Mouse (Mus musculus) neural tube, embryonic 13.5 days (tissue): ENCODE measurements around the gene Ugt1a2. TPM values are rescaled to one million over a fixed set of nuclear protein-coding genes. Genes with fewer than 3 reads are reported as not detected.

ENCODE experiments used
- ATAC-seq: fragments of 200-750 bp; cut with Nextera tagmentation; 2 replicates; pipeline ENCODE4 v1.8.0; 2017; ENCODE audit warnings: low read depth, mild to moderate bottlenecking, moderate TSS enrichment, moderate library complexity
- H3K27ac ChIP-seq: fragments of 300-500 bp; sonication (generic); replicated peaks from 2 replicates; pipeline ENCODE4 v1.5.1; 2015; ENCODE audit warnings: moderate library complexity, mild to moderate bottlenecking, inconsistent platforms
- H3K27me3 ChIP-seq: fragments of 300-500 bp; sonication (generic); 2 replicates; pipeline ENCODE4 v1.6.1; 2015; ENCODE audit warnings: mild to moderate bottlenecking, inconsistent platforms
- H3K36me3 ChIP-seq: fragments of 300-500 bp; sonication (generic); 2 replicates; pipeline ENCODE4 v1.6.1; 2015; ENCODE audit warnings: mild to moderate bottlenecking, inconsistent platforms
- H3K4me1 ChIP-seq: fragments of 300-500 bp; sonication (generic); replicated peaks from 2 replicates; pipeline ENCODE4 v1.6.1; 2015; ENCODE audit warnings: inconsistent platforms
- H3K4me2 ChIP-seq: fragments of 300-500 bp; sonication (generic); 2 replicates; pipeline ENCODE4 v1.6.1; 2015; ENCODE audit warnings: inconsistent platforms, mild to moderate bottlenecking, moderate library complexity
- H3K4me3 ChIP-seq: fragments of 300-500 bp; sonication (generic); 2 replicates; pipeline ENCODE4 v1.5.1; 2015; ENCODE audit warnings: mild to moderate bottlenecking, inconsistent platforms
- H3K9ac ChIP-seq: fragments of 300-500 bp; sonication (generic); 2 replicates; pipeline ENCODE4 v1.6.1; 2015; ENCODE audit warnings: moderate library complexity, mild to moderate bottlenecking, inconsistent platforms
- H3K9me3 ChIP-seq: fragments of 300-500 bp; sonication (generic); 2 replicates; pipeline ENCODE4 v1.6.1; 2016; ENCODE audit warnings: inconsistent platforms
- WGBS: fragments of 180-500 bp; shearing (Covaris S2); methylation state at CpG from one replicate; pipeline ENCODE4 v1.1.7; 2015; 5-methylcytosine and 5-hydroxymethylcytosine counted together
- polyA plus RNA-seq: library from polyadenylated mRNA; unstranded; fragments of >200 nt; fragmentation: Nextera tagmentation; extraction: Ambion mirVana; gene quantifications from 2 replicates; pipeline ENCODE4 v1.2.1, GENCODE M21; 2015

Gene Ugt1a2
- polyA plus RNA-seq, 1 experiment from 2014 or later: not detected

DNA sequence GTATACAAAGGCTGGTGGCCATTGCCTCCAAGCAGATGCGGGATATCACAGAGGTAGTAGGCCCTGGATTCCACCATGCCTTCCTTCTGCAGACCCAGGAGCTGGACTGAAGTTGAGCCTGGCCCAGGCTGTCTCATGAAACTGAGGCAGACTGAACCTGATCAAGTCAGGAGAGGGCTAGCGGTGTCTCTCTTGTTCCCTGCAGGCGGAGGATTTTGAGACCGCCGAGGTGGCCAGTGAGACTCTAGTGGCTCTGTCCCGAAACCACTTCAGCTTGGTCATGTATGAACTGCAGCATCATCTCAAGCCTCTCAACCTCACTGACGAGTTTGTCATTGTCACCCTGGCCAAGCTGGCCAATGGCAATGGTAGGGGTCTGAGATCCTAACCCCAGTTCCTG is 30.0 kb downstream of the Ugt1a2 start:
- WGBS: 76% methylated on average over 7 of the region's 7 CpGs
- H3K4me1 ChIP-seq: no peaks in the 10 kb centered on the region
- no peak overlapping the region for H3K27ac ChIP-seq
- peaks cover 100% of the 10 kb centered on the region for H3K9me3 ChIP-seq
- no peak overlapping the region for H3K9ac ChIP-seq
- ATAC-seq: no peak
- H3K4me2 ChIP-seq: no peak overlapping the region
- H3K4me3 ChIP-seq: no peak overlapping the region
- H3K27me3 ChIP-seq: no peaks in the 10 kb centered on the region
- no peaks in the 10 kb centered on the region for H3K36me3 ChIP-seq

- Histone ChIP-seq H3K36me3 (no peaks in the 10 kb centered on the region), H3K27me3 (no peaks in the 10 kb centered on the region), H3K4me3 (no peak overlapping the region), H3K4me1 (no peaks in the 10 kb centered on the region), H3K9ac (no peak overlapping the region), H3K27ac (no peak overlapping the region), H3K9me3 (peaks cover 100% of the 10 kb centered on the region), H3K4me2 (no peak overlapping the region)
- ATAC-seq: no peak
- 78% methylated on average over 6 of the region's 6 CpGs for WGBS
These were observed 30.8 kb downstream of the Ugt1a2 start for GRCm38 (mm10) chr1:88230981-88231802.

DNA sequence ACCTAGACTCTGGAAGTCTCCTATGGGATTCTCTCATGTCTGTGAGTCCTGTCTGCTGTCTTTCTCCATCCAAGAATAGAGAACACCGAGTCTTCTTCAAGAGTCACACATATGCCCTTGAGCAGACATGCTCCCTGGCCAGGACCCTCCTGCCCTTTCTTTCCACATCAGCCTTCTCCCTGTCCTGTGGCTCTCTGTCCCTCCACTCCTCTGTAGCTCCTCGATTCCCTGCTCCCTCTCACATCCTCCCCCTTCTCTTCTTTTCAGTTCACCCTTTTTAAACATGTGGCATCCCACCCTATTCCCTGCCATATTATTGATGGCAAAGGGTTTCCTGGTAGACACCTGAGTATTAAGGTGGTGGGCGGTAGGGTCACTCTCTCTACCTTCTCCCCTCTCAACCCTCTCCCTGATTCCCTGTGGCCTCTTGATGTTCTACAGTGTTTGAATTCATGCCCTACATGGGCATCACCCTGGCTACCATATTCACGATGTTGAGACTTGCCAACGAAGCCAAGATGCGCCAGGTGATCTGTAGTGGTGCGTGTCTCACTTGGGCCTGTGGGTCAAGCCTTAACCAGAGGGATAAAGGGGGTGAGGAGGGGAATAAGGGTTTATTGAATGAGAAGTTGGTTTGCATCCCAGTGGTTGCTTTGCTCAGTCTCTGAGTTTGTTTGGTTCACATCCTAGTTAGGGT is 31.6 kb downstream of the Ugt1a2 start:
- Histone ChIP-seq H3K4me1 (no peaks in the 10 kb centered on the region), H3K4me2 (no peak overlapping the region), H3K9me3 (peaks cover 97% of the 10 kb centered on the region), H3K27me3 (no peaks in the 10 kb centered on the region), H3K4me3 (no peak overlapping the region), H3K9ac (no peak overlapping the region), H3K27ac (no peak overlapping the region), H3K36me3 (no peaks in the 10 kb centered on the region)
- no peak for ATAC-seq
- WGBS: 69% methylated on average over 7 of the region's 7 CpGs

DNA sequence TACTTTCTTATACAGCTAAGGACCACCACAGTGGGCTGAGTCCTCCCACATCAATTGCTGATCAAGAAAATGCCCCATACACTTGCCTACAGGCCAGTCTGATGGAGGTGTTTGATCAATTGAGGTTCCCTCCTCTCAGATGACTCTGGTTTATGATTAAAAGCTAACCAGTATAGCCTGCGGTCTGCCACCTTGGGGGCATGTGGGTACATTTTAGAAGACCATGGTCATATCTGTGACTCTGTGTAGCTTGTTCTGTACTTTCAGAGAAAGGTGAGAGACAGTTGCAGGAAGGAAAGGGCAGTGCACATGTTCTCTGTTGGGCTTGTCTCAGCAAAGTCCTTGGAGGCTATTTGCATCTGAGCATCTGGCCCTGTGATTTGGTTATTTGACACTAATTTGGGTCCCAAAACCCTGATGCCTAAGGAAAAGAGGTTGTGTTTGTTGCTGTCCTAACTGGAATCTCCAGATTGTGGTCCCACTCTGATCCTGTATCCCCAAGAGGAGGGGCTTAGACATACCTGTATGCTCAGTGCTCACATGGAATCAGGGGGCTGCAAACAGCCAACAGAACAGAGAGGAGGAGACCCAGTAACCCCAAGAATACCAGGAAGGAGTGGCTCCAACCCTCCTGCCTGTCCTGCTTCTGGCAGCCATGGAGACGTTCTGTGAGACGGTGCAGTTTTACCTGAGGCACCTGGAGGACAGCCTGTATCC is 32.4 kb downstream of the Ugt1a2 start:
- ATAC-seq: no peak
- Histone ChIP-seq H3K4me3 (no peak overlapping the region), H3K36me3 (no peaks in the 10 kb centered on the region), H3K4me1 (no peaks in the 10 kb centered on the region), H3K9ac (no peak overlapping the region), H3K27me3 (no peaks in the 10 kb centered on the region), H3K4me2 (no peak overlapping the region), H3K9me3 (peaks cover 97% of the 10 kb centered on the region), H3K27ac (no peak overlapping the region)
- WGBS: 57% methylated on average over 3 of the region's 3 CpGs

- no peak overlapping the region for H3K9ac ChIP-seq
- WGBS: 69% methylated on average over 14 of the region's 14 CpGs
- peaks cover 97% of the 10 kb centered on the region for H3K9me3 ChIP-seq
- no peak overlapping the region for H3K27ac ChIP-seq
- no peaks in the 10 kb centered on the region for H3K4me1 ChIP-seq
- no peak overlapping the region for H3K4me2 ChIP-seq
- H3K4me3 ChIP-seq: no peak overlapping the region
- no peaks in the 10 kb centered on the region for H3K36me3 ChIP-seq
- ATAC-seq: no peak
- no peaks in the 10 kb centered on the region for H3K27me3 ChIP-seq
These were observed 33.2 kb downstream of the Ugt1a2 start for GRCm38 (mm10) chr1:88233421-88234247.

DNA sequence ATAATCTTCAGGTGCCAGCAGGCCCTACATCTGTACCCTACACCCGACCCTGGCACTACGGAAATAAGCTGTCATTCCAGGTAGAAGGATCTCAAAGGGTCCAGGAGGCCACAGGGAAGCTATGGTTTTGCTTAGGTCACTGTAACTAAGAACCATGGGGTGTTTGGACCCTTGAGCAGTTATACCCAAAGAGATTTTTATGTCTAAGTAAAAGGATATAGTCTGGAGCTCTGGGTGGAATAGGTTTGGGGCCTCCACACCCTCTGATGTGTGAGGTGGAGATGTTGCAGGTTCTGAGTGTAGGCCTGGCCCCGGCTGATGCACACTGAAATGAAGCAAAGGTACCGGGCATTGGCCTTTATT is 33.8 kb downstream of the Ugt1a2 start:
- H3K27ac ChIP-seq: no peak overlapping the region
- no peak overlapping the region for H3K9ac ChIP-seq
- H3K9me3 ChIP-seq: peaks cover 97% of the 10 kb centered on the region
- no peak for ATAC-seq
- no peak overlapping the region for H3K4me2 ChIP-seq
- H3K4me3 ChIP-seq: no peak overlapping the region
- 68% methylated on average over 4 of the region's 4 CpGs for WGBS
- no peaks in the 10 kb centered on the region for H3K36me3 ChIP-seq
- H3K4me1 ChIP-seq: no peaks in the 10 kb centered on the region
- H3K27me3 ChIP-seq: no peaks in the 10 kb centered on the region

DNA sequence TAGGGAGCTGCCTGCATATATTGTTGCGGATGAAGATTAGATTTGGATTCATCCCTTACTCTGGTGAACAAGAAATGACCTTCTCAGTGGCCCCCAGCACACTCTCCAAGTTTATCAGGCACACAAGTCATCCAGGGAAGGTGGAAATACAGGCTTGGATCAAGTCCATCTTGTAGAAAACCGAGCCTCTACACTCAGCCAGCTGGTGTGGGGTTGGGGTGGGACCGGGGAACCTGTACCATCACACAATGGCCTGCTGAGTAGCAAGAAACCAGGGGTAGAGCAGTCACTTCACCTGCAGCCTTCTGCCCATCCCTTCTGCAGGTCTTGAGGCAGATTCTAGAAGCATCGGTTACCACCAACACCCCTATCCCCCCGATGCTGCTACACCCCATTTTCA is 34.2 kb downstream of the Ugt1a2 start:
- Histone ChIP-seq H3K27me3 (no peaks in the 10 kb centered on the region), H3K4me1 (no peaks in the 10 kb centered on the region), H3K36me3 (no peaks in the 10 kb centered on the region), H3K9ac (no peak overlapping the region), H3K27ac (no peak overlapping the region), H3K4me3 (no peak overlapping the region), H3K9me3 (peaks cover 97% of the 10 kb centered on the region), H3K4me2 (no peak overlapping the region)
- 45% methylated on average over 5 of the region's 5 CpGs for WGBS
- no peak for ATAC-seq

GRCm38 (mm10) chr1:88235046-88235893 is 34.9 kb downstream of the Ugt1a2 start:
- no peak overlapping the region for H3K9ac ChIP-seq
- H3K4me2 ChIP-seq: no peak overlapping the region
- WGBS: 66% methylated on average over 11 of the region's 11 CpGs
- H3K9me3 ChIP-seq: peaks cover 97% of the 10 kb centered on the region
- no peaks in the 10 kb centered on the region for H3K36me3 ChIP-seq
- no peak overlapping the region for H3K27ac ChIP-seq
- H3K4me1 ChIP-seq: no peaks in the 10 kb centered on the region
- ATAC-seq: no peak
- H3K4me3 ChIP-seq: no peak overlapping the region
- no peaks in the 10 kb centered on the region for H3K27me3 ChIP-seq

DNA sequence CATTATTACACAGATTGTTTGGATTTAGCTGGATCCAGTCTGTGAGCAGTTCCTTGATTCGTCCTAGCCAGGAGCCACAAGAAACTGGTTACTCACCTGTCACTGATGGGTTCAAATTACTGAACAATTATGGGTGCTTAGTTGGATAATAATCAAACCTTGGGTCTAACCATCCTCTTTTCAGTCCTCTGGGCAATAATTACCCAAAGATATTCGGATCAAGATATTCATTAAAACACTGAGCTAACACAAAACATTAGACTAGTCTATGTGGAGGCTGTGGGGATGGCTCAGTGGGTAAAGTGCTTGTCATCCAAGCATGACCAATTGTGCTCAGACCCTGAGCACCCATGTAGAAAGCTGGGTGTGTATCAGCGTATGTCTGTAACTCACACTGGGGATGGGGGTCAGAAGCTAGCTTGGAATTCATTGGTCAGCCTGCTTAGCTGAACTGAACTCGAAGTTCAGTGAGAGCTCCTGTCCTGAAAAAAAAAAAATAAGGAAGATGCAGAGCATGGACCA is 35.6 kb downstream of the Ugt1a2 start:
- no peak overlapping the region for H3K9ac ChIP-seq
- H3K4me2 ChIP-seq: no peak overlapping the region
- H3K27ac ChIP-seq: no peak overlapping the region
- H3K4me1 ChIP-seq: no peaks in the 10 kb centered on the region
- no peak overlapping the region for H3K4me3 ChIP-seq
- 64% methylated on average over 4 of the region's 4 CpGs for WGBS
- peaks cover 97% of the 10 kb centered on the region for H3K9me3 ChIP-seq
- no peaks in the 10 kb centered on the region for H3K27me3 ChIP-seq
- no peaks in the 10 kb centered on the region for H3K36me3 ChIP-seq
- ATAC-seq: no peak

DNA sequence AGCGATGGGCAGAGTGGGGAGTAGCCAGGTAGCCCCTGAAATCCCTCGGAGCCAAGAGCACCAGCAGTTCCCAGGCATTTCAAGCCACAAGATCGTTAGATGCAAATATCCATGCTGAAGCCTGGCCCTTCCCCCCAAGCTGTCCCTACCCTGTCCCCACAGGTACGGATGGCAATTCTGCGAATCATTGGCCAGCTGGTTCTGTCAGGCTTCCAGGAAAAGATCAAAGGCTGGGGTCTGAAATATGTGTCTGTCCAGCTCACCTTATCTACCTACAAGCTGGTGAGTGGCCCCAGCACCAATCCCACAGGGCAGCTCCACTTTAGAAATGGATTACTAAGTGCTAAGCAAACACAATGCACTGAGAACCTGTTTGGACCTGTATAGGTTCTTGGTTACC is 36.9 kb downstream of the Ugt1a2 start:
- ATAC-seq: no peak
- Histone ChIP-seq H3K4me2 (no peak overlapping the region), H3K27me3 (no peaks in the 10 kb centered on the region), H3K27ac (no peak overlapping the region), H3K9me3 (peaks cover 97% of the 10 kb centered on the region), H3K9ac (no peak overlapping the region), H3K4me3 (no peak overlapping the region), H3K36me3 (no peaks in the 10 kb centered on the region), H3K4me1 (no peaks in the 10 kb centered on the region)
- WGBS: 79% methylated on average over 5 of the region's 5 CpGs

- no peaks in the 10 kb centered on the region for H3K27me3 ChIP-seq
- no peaks in the 10 kb centered on the region for H3K4me1 ChIP-seq
- H3K36me3 ChIP-seq: no peaks in the 10 kb centered on the region
- peaks cover 96% of the 10 kb centered on the region for H3K9me3 ChIP-seq
- no peak overlapping the region for H3K4me2 ChIP-seq
- H3K27ac ChIP-seq: no peak overlapping the region
- H3K4me3 ChIP-seq: no peak overlapping the region
- ATAC-seq: no peak
- WGBS: 80% methylated on average over 6 of the region's 6 CpGs
- H3K9ac ChIP-seq: no peak overlapping the region
These were observed 38.4 kb downstream of the Ugt1a2 start for GRCm38 (mm10) chr1:88238771-88239170.
